Mouse (Mus musculus) small intestine, adult 2 months (tissue): Measurements from ENCODE around the gene Tead1. TPM values are rescaled to one million over a fixed set of nuclear protein-coding genes. Genes with fewer than 3 reads are reported as not detected.

Experiments
- H3K27ac ChIP-seq: fragments of 200-500 bp; 2 replicates; pipeline ENCODE4 v1.5.1; 2012; ENCODE audit warnings: low read depth, low read length, control low read depth, inconsistent platforms; ENCODE audit not compliant: insufficient read depth
- H3K27me3 ChIP-seq: fragments of 200-500 bp; 2 replicates; pipeline ENCODE4 v1.6.1; 2012; ENCODE audit warnings: mild to moderate bottlenecking, moderate library complexity, low read length, inconsistent platforms; ENCODE audit not compliant: control insufficient read depth, insufficient read depth
- H3K36me3 ChIP-seq: fragments of 200-500 bp; 2 replicates; pipeline ENCODE4 v1.6.1; 2012; ENCODE audit warnings: mild to moderate bottlenecking, low read length, control low read depth, inconsistent platforms; ENCODE audit not compliant: control insufficient read depth, insufficient read depth
- H3K4me1 ChIP-seq: fragments of 200-500 bp; 2 replicates; pipeline ENCODE4 v1.6.1; 2012; ENCODE audit warnings: low read length, inconsistent platforms, mixed read lengths; ENCODE audit not compliant: control insufficient read depth, insufficient read depth, insufficient read length
- H3K4me3 ChIP-seq: fragments of 200-500 bp; 2 replicates; pipeline ENCODE4 v1.5.1; 2012; ENCODE audit warnings: low read depth, mild to moderate bottlenecking, control low read depth, inconsistent platforms, low read length, moderate library complexity
- CTCF ChIP-seq: fragments of 200-500 bp; IDR thresholded peaks from 2 replicates; pipeline ENCODE4 v1.5.1; 2012; ENCODE audit warnings: low read depth, mild to moderate bottlenecking, control low read depth, inconsistent platforms, low read length, moderate library complexity, mixed read lengths; ENCODE audit not compliant: insufficient replicate concordance, insufficient read length; ENCODE audit errors: extremely low read depth
- POLR2A ChIP-seq: fragments of 200-500 bp; IDR thresholded peaks from 2 replicates; pipeline ENCODE4 v1.6.1; 2012; ENCODE audit warnings: low read depth, mild to moderate bottlenecking, control low read depth, inconsistent platforms, low read length, moderate library complexity
- WGBS: fragments of 180-500 bp; shearing (Covaris S2); methylation state at CpG from one replicate; pipeline ENCODE4 v1.1.7; 2018; 5-methylcytosine and 5-hydroxymethylcytosine counted together
- polyA plus RNA-seq: library from polyadenylated mRNA; depleted of rRNA; stranded (reverse); fragments of >200 nt; gene quantifications from 2 replicates; pipeline ENCODE4 v1.2.3, GENCODE M21; 2012

Tead1 gene
- polyA plus RNA-seq, 1 experiment, result 3.7 TPM

GRCm38 (mm10) chr7:112716701-112717100, 37.6 kb downstream of the Tead1 start:
- no peaks in the 10 kb centered on the region for H3K36me3 ChIP-seq
- H3K4me1 ChIP-seq, result peaks cover 20% of the 10 kb centered on the region
- H3K27ac ChIP-seq, result no peak overlapping the region
- WGBS, result 58% methylated on average over 6 of the region's 6 CpGs
- H3K27me3 ChIP-seq, result no peaks in the 10 kb centered on the region
- TF ChIP-seq CTCF (no peak), POLR2A (no peak)
- no peak overlapping the region for H3K4me3 ChIP-seq

- Histone ChIP-seq H3K4me1 (peaks cover 15% of the 10 kb centered on the region), H3K36me3 (no peaks in the 10 kb centered on the region), H3K4me3 (no peak overlapping the region), H3K27ac (no peak overlapping the region), H3K27me3 (no peaks in the 10 kb centered on the region)
- WGBS, result 47% methylated on average over 2 of the region's 2 CpGs
- TF ChIP-seq CTCF (no peak), POLR2A (no peak)
Measured at GRCm38 (mm10) chr7:112717676-112718075, 38.6 kb downstream of the Tead1 start.

GRCm38 (mm10) chr7:112719394-112720142, 40.5 kb downstream of the Tead1 start:
- Histone ChIP-seq H3K27me3 (no peaks in the 10 kb centered on the region), H3K4me3 (no peak overlapping the region), H3K36me3 (no peaks in the 10 kb centered on the region), H3K27ac (no peak overlapping the region), H3K4me1 (peaks cover 18% of the 10 kb centered on the region)
- 46% methylated on average over 11 of the region's 11 CpGs for WGBS
- TF ChIP-seq CTCF (no peak), POLR2A (no peak)

GRCm38 (mm10) chr7:112720143-112720988, 41.2 kb downstream of the Tead1 start:
- Histone ChIP-seq H3K36me3 (no peaks in the 10 kb centered on the region), H3K4me3 (peak overlapping the region; percentile 0), H3K27me3 (no peaks in the 10 kb centered on the region), H3K4me1 (peaks cover 18% of the 10 kb centered on the region), H3K27ac (no peak overlapping the region)
- TF ChIP-seq POLR2A (no peak), CTCF (no peak)
- 8% methylated on average over 23 of the region's 23 CpGs for WGBS

GRCm38 (mm10) chr7:112720989-112721337, 41.8 kb downstream of the Tead1 start:
- Histone ChIP-seq H3K27ac (no peak overlapping the region), H3K4me1 (peaks cover 18% of the 10 kb centered on the region), H3K4me3 (no peak overlapping the region), H3K27me3 (no peaks in the 10 kb centered on the region), H3K36me3 (no peaks in the 10 kb centered on the region)
- no peak for TF ChIP-seq CTCF
- TF ChIP-seq POLR2A, result no peak
- WGBS, result 16% methylated on average over 4 of the region's 4 CpGs

GRCm38 (mm10) chr7:112721859-112722258, 42.7 kb downstream of the Tead1 start:
- WGBS, result 92% methylated on average over 4 of the region's 4 CpGs
- TF ChIP-seq POLR2A (no peak), CTCF (no peak)
- Histone ChIP-seq H3K27ac (no peak overlapping the region), H3K4me3 (no peak overlapping the region), H3K27me3 (no peaks in the 10 kb centered on the region), H3K36me3 (no peaks in the 10 kb centered on the region), H3K4me1 (peaks cover 18% of the 10 kb centered on the region)

GRCm38 (mm10) chr7:112728399-112728798, 49.3 kb downstream of the Tead1 start:
- Histone ChIP-seq H3K27me3 (no peaks in the 10 kb centered on the region), H3K27ac (no peak overlapping the region), H3K4me3 (no peak overlapping the region), H3K36me3 (no peaks in the 10 kb centered on the region), H3K4me1 (peaks cover 9% of the 10 kb centered on the region; the same call in 1 of the 2 replicates)
- TF ChIP-seq CTCF, result no peak
- no peak for TF ChIP-seq POLR2A
- WGBS, result 71% methylated on average over 2 of the region's 2 CpGs
